ENCODE assay signal across 8 mouse cellular contexts in the genomic region with DNA sequence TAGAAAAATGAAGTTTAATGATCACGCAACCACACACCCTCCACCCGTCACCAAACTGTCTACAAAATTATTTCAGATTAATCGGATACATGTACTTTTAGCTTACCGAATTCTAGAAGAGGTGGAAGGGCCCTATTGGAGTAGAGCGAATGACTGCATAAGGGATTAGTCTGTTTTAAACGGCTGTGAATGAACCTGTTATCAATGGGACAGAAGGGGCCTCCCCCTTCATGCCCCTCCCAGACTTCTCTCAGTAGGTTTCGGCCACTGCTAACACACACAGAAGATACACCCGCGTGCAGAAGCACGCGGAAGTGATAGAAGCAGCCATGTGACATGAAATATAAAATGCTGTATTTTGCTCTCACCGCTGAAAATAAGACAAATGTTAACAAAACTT. TPM values are rescaled to one million over a fixed set of nuclear protein-coding genes. Genes with fewer than 3 reads are reported as not detected.
DNase-seq lines count a peak whose midpoint lies in the region; ATAC-seq and TF ChIP-seq lines count a peak whose summit lies in the region.

A gene (minus strand): TSS at position 150 of the 400 bp plus-strand sequence.

- peaks cover 43% of the 10 kb centered on the region for H3K27me3 ChIP-seq in erythroblast, embryonic 14.5 days (ENCODE audit: control insufficient read depth)
- H3K27me3 ChIP-seq in thymus, adult 2 months (ENCODE audit: control insufficient read depth, insufficient read depth, low read length), result no peaks in the 10 kb centered on the region; the same call in 1 of the 2 replicates
- no peaks in the 10 kb centered on the region for H3K27me3 ChIP-seq in hindbrain, embryonic 15.5 days
- H3K27me3 ChIP-seq in midbrain, embryonic 11.5 days (ENCODE audit: control insufficient read depth, insufficient read depth, low read length), result no peaks in the 10 kb centered on the region

- peak within 1 kb of the TSS; percentile 72 for H3K4me2 ChIP-seq in hindbrain, embryonic 15.5 days
- H3K4me2 ChIP-seq in midbrain, embryonic 11.5 days, result peak within 1 kb of the TSS; percentile 72

- no peak within 1 kb of the TSS for H3K27ac ChIP-seq in thymus, adult 2 months (ENCODE audit: control insufficient read depth, insufficient read depth, low read length)
- peak within 1 kb of the TSS; percentile 92 for H3K27ac ChIP-seq in hindbrain, embryonic 15.5 days (replicated peaks)
- peak within 1 kb of the TSS; percentile 95 for H3K27ac ChIP-seq in midbrain, embryonic 11.5 days (ENCODE audit: low read depth, low read length)

- 15% methylated on average over 12 of the region's 12 CpGs for whole genome bisulfite sequencing in thymus, adult 2 months
- 5% methylated on average over 12 of the region's 12 CpGs for WGBS in hindbrain, embryonic 15.5 days
- WGBS in midbrain, embryonic 11.5 days, result 7% methylated on average over 12 of the region's 12 CpGs

- TF ChIP-seq POLR2A in thymus, adult 2 months (IDR thresholded peaks at IDR 0.05; ENCODE audit: control insufficient read depth, extremely low read depth, insufficient read depth, low read length, poor library complexity), result no peak

- peaks cover 27% of the 10 kb centered on the region for H3K4me1 ChIP-seq in erythroblast, embryonic 14.5 days (ENCODE audit: control insufficient read depth)
- peaks cover 4% of the 10 kb centered on the region; the same call in 1 of the 2 replicates for H3K4me1 ChIP-seq in thymus, adult 2 months (replicated peaks; ENCODE audit: control insufficient read depth, insufficient read depth, low read length)
- H3K4me1 ChIP-seq in hindbrain, embryonic 15.5 days (replicated peaks), result peaks cover 14% of the 10 kb centered on the region
- peaks cover 9% of the 10 kb centered on the region for H3K4me1 ChIP-seq in midbrain, embryonic 11.5 days (ENCODE audit: control insufficient read depth, insufficient read depth, low read length)

- peak within 1 kb of the TSS; percentile 75 for H3K4me3 ChIP-seq in erythroblast, embryonic 14.5 days (replicated peaks)
- H3K4me3 ChIP-seq in thymus, adult 2 months (ENCODE audit: control insufficient read depth, insufficient read depth, low read length), result peak within 1 kb of the TSS; percentile 80
- H3K4me3 ChIP-seq in hindbrain, embryonic 15.5 days, result peak within 1 kb of the TSS; percentile 73
- H3K4me3 ChIP-seq in midbrain, embryonic 11.5 days (ENCODE audit: low read depth, low read length), result peak within 1 kb of the TSS; percentile 90

- H3K9me3 ChIP-seq in erythroblast, embryonic 14.5 days (ENCODE audit: control insufficient read depth, low read length), result no peaks in the 10 kb centered on the region
- no peaks in the 10 kb centered on the region for H3K9me3 ChIP-seq in hindbrain, embryonic 15.5 days
- H3K9me3 ChIP-seq in midbrain, embryonic 11.5 days (ENCODE audit: control insufficient read depth, low read length), result no peaks in the 10 kb centered on the region

- ATAC-seq in erythroblast, adult 5-6 weeks (replicated peaks; ENCODE audit: low FRiP score, poor library complexity, severe bottlenecking), result no peak
- ATAC-seq in hindbrain, embryonic 15.5 days (ENCODE audit: low FRiP score, low read depth), result 0 out of 2 replicates have a peak, but pooled peaks have one; percentile 21
- ATAC-seq in midbrain, embryonic 11.5 days (ENCODE audit: low FRiP score), result peak; percentile 74

- H3K9ac ChIP-seq in hindbrain, embryonic 15.5 days, result peak within 1 kb of the TSS; percentile 84
- H3K9ac ChIP-seq in midbrain, embryonic 11.5 days (ENCODE audit: low read length), result peak within 1 kb of the TSS; percentile 96

- H3K36me3 ChIP-seq in erythroblast, embryonic 14.5 days (ENCODE audit: control insufficient read depth), result no peaks in the 10 kb centered on the region
- no peaks in the 10 kb centered on the region for H3K36me3 ChIP-seq in thymus, adult 2 months (ENCODE audit: control insufficient read depth, insufficient read depth, low read length)
- no peaks in the 10 kb centered on the region for H3K36me3 ChIP-seq in hindbrain, embryonic 15.5 days
- no peaks in the 10 kb centered on the region for H3K36me3 ChIP-seq in midbrain, embryonic 11.5 days (ENCODE audit: control insufficient read depth, insufficient read depth, low read length)

- DNase-seq in thymus, adult 2 months, result no peak
- DNase-seq in thymus, adult 18-20 months, result no peak
- DNase-seq in midbrain, embryonic 11.5 days (ENCODE audit: low spot score, missing footprints), result peak; percentile 92
- DNase-seq in right cerebral cortex, postnatal 10 days (ENCODE audit: low spot score in 2 of 2), result no peak
- no peak for DNase-seq in ovary, postnatal 10 days (ENCODE audit: low spot score)

- TF ChIP-seq CTCF in thymus, adult 2 months (IDR thresholded peaks at IDR 0.05; ENCODE audit: borderline replicate concordance, control insufficient read depth, extremely low read depth, insufficient read depth, low read length, poor library complexity), result no peak

RNA-seq across cellular contexts. Expression of the gene that starts here (rescaled TPM):
- 0.16 and 0.17 TPM in 2 replicates for polyA plus RNA-seq in erythroblast, embryonic 14.5 days (2012)
- 3.5 and 4.2 TPM in 2 replicates for total RNA-seq in erythroblast, adult 5-6 weeks (2015; ENCODE audit: low replicate concordance)
- 1.1 and 2.8 TPM in 2 replicates for total RNA-seq in erythroblast, adult 5-6 weeks (2017; ENCODE audit: low replicate concordance)
- polyA plus RNA-seq in thymus, adult 2 months (2012; rRNA removed), result 7.1 and 10.5 TPM in 2 replicates
- polyA plus RNA-seq in hindbrain, embryonic 15.5 days (2015; fragmentation: Nextera tagmentation; extraction: Ambion mirVana), result 57.8 and 62.4 TPM in 2 replicates
- 41.8 and 45.9 TPM in 2 replicates for polyA plus RNA-seq in midbrain, embryonic 11.5 days (2014; fragmentation: Nextera tagmentation; extraction: Ambion mirVana)
